Mouse (Mus musculus): ENCODE data around the gene Ap2b1.

Ap2b1 gene

DNA sequence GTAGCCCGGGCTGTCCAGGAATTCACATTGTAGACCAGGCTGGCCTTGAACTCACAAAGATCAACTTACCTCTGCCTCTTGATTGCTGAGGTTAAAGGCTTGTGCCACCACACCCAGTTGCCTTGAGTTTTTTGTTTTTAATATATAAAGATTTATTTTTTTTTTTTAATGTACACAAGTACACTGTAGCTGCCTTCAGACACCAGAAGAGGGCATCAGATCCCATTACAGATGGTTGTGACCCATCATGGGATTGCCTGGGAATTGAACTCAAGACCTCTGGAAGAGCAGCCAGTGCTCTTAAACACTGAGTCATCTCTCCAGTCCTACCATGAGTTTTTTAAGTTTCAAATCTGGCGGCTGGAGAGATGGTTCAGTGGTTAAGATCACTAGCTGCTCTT lies 2.6 kb downstream of the Ap2b1 start:
- no peak for DNase-seq (ENCODE audit: low read depth, low spot score)

DNA sequence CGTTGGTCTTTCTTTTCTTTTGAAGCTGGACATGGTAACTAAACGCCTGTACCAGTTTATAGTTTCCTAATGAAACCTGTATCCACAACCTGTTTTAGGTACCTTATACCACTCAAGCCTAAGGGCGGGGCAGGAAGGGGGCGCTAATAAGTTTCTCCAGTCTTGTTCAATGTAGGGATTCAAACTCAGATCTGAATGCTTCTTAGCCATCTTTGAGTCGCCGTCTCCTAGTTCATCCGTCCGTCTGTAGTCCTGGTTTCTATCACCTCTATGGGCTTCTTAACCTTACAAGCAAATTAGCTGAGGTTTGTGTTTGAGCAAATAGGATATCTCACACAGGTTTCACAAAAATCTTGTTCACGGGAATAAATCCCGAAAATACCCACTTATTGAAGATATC lies 3.3 kb downstream of the Ap2b1 start:
- peak; percentile 62 for DNase-seq (ENCODE audit: low read depth, low spot score)

GRCm38 (mm10) chr11:83302526-83303251 lies 3.9 kb downstream of the Ap2b1 start, which contains the start of gene Pex12:
Gene Pex12, minus strand, starts transcription at chr11:83302586.
- peak; percentile 99 for DNase-seq (ENCODE audit: low read depth, low spot score)

- peak; percentile 19 for DNase-seq (ENCODE audit: low read depth, low spot score)
These were observed 4.9 kb downstream of the Ap2b1 start for GRCm38 (mm10) chr11:83303751-83304150.

GRCm38 (mm10) chr11:83304485-83304884 lies 5.7 kb downstream of the Ap2b1 start:
- DNase-seq (ENCODE audit: low read depth, low spot score) = no peak

- no peak for DNase-seq (ENCODE audit: low read depth, low spot score)
These were observed 8.0 kb downstream of the Ap2b1 start for GRCm38 (mm10) chr11:83306700-83307253.

DNA sequence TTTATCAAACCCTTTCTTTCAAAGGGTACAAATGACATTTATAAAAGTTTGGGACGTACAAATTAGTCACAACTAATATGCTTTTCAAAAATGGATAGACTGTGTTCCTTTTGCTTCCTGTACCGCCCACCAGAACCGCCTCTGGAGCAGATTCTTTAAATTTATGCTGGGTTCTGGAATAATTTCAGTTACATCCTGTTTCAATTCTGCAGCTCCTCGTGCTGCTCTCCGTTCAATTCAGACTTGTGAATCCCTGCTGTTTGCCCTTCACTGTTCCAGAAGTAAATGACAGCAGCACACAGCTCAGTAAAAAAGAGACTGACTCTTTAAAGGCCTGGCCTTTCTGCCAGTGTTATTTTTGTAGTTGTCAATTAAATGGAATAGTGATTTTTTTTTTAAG lies 13.6 kb downstream of the Ap2b1 start:
- no peak for DNase-seq (ENCODE audit: low read depth, low spot score)

DNA sequence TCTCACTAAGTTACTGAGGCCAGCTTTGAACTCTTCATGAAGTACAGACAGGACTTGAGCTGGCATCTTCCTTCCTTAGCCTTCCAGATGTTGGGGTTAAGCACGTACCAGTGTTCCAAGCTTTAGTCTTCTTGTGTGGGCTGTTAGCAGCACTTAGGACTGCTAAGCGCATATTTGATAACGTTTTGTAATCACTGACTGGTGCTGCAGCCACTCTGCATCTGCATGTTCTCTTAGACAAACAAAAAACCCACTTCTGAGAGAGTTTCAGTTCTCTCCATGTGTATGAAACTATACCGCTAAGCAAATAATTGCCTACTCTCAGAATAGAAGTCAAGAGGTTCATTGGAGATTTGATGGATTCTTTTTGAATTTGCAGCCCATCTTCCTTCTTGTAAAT lies 20.2 kb downstream of the Ap2b1 start:
- no peak for DNase-seq (ENCODE audit: low read depth, low spot score)

GRCm38 (mm10) chr11:83326692-83327091 lies 27.9 kb downstream of the Ap2b1 start:
- peak; percentile 16 for DNase-seq (ENCODE audit: low read depth, low spot score)

DNA sequence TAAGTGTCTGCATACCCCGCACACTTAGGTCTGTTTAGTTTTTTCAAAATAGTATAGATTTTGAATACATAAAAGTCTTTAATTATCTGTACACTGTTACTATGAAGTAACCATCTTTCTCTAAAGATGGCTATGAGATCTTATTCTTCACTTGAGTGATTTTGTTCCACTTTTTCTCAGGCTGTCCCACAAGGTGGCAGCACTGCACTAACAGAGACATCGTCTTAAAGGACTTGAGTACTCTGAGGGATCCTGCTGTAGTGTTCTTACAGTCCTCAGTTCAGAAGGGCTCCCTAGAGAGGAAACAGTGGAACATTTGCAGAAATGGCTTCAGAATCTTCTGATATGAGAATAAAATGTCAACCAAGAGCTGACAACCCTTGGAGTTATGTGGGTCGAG lies 28.6 kb downstream of the Ap2b1 start:
- DNase-seq (ENCODE audit: low read depth, low spot score) = peak; percentile 74

GRCm38 (mm10) chr11:83335826-83336225 lies 37.0 kb downstream of the Ap2b1 start:
- DNase-seq (ENCODE audit: low read depth, low spot score) = no peak

GRCm38 (mm10) chr11:83339705-83340104 lies 40.9 kb downstream of the Ap2b1 start:
- DNase-seq (ENCODE audit: low read depth, low spot score) = no peak

- DNase-seq (ENCODE audit: low read depth, low spot score) = no peak
These were observed 43.0 kb downstream of the Ap2b1 start for GRCm38 (mm10) chr11:83341716-83342245.

- no peak for DNase-seq (ENCODE audit: low read depth, low spot score)
These were observed 56.6 kb downstream of the Ap2b1 start for GRCm38 (mm10) chr11:83355428-83355827.

DNA sequence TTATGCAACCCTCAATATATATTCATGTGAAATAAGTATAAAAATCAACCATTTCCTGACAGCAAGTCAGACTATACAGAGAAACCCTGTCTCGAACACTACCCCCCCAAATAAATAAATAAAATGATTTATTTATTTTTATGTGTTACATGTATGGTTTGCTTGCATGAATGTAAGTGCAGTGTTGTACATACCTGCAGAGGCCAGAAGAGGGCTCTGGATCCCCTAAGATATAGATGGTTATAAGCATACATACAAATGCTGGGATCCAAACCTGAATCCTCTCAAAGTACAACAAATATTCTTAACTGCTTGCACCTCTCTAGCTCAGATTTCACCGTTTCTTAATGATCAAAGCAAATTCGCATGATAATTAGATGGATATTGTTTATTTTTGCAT lies 58.6 kb downstream of the Ap2b1 start:
- peak; percentile 55 for DNase-seq (ENCODE audit: low read depth, low spot score)

DNA sequence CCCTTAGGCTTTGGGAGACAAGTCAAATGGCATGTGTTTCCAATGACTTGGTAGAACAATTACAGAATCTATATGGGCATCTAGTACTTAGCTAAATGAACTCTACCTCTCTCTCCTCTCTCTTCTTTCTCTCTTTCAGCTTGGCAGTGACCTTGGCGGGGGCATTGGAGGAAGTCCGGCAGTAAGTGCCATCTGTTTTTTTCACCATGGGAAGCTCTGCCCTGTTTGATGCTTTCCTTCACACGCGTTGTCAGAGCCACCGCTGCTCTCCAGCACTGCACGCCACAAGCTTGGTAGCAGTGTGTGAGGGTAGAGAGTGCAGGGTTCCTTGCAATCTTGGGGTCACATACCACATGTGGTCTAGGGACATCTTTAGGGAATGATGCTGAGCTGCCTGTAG lies 65.8 kb downstream of the Ap2b1 start:
- DNase-seq (ENCODE audit: low read depth, low spot score) = no peak

DNA sequence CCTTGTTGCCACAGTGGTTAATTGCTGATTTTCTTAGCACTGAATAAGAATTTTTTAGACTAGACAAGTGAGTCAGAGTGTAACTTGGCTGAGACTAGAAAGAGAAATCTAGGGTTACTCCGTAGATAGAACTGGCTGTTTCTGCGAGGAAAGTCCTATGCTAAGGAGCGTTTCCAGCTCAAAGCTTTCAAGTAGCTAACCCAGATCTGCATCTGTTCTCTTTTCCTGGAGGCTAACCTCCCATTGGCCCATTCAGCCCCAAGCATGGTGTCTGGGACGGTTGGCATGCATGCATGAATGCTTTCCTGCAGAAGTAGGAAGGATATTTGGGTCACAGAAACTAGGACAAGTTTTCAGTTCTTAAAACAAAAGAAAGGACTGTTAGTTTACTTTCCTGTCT lies 72.4 kb downstream of the Ap2b1 start:
- no peak for DNase-seq (ENCODE audit: low read depth, low spot score)

GRCm38 (mm10) chr11:83379745-83380341 lies 81.0 kb downstream of the Ap2b1 start:
- no peak for DNase-seq (ENCODE audit: low read depth, low spot score)

DNA sequence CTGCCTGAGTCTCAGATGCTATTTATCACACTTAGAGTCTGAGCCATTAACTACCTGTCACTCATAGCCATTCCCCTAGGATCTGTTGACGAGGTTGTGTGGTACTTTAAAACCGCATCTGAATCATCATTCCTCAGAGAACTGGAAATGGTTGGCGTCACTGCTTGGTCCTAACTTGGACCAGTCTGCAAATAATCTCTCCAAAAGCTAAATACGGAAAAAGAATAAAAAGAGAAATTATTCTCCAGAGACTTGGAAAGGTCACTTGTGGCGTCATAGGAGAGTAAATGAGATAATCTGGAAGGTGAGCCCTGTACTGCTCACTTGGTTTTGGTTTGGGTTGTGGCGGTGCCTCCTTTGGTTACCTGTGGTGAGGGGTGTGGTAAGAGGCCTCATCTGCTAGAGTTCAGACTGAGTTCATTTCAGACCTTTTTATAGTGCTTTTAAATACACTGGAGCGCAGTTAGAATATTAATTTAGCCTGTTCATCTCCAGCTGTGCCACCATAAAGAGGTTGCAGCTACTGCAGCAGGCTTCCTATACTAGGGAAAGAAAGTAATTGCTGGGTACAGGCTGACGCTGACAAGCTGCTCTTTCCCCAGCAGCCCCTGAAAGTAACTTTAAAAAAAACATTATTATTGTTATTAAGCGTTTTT lies 84.2 kb downstream of the Ap2b1 start:
- no peak for DNase-seq (ENCODE audit: low read depth, low spot score)

DNA sequence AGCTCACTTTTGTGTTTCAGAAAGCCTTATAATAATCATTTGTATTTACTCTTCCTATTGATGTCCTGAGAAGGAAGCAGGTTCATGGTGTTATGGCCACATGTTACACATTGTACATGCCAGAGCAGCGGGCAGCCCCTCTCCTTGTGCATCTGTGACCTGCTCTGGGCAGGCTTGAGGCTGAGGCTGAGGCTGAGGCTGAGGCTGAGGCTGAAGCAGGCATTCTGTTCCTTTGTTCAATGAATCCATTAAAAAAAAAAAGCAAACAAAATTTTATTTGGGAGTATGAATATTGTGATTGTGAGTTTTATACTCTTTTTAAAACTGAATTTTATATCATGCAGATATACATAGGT lies 84.7 kb downstream of the Ap2b1 start:
- no peak for DNase-seq (ENCODE audit: low read depth, low spot score)

DNA sequence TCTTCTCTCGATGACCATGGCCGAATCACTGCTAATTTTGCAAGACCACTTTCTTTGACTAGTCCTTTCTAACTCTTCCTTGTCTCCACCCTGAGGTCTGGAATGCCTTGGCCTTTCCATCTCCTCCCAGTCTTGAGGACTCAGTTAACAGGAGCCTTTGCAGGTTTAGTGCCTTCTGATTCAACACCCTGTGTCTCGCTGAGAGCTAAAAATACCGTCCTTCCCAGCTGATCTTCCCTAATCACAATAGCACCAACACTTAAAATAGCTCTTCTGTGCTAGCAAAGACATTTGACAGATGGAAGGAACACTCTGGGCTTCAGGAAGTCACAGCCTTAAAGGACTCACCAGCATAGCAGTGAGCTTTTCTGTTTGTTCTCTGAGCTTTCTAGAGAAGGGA lies 94.2 kb downstream of the Ap2b1 start:
- no peak for DNase-seq (ENCODE audit: low read depth, low spot score)

DNA sequence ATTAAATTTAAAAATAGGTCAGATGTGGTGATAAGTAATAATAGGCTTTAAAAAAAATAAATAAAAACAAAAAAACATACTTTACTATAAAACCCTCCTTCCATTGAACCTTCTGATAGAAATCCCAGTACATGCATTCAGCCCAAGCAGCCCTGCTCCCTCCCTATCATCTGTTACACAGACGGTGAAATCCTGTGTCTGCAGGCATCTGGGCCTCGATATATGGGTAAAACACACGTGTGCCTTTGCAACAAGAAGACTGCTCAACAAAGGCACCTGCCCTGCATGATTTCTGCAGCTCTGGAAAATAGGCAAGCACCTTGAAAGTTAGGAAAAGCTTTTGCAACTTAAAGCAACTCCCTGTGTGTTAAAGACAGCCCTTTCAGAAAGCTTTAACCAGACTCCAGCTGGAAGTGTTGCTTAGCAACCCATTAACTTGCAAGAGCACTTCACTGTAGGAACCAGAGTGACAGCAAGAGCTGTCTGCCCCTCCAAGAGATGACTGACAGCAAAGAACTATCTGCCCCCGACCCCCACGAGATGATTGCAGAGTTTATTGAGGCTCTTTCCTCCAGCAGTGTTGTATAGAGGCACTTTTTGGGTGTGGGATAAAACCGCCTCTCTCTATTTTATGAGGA lies 96.1 kb downstream of the Ap2b1 start:
- no peak for DNase-seq (ENCODE audit: low read depth, low spot score)
